Mouse (Mus musculus) intestine, embryonic 15.5 days (tissue): ENCODE measurements around the gene Gm16181. TPM values are rescaled to one million over a fixed set of nuclear protein-coding genes. Genes with fewer than 3 reads are reported as not detected.

ENCODE experiments used
- ATAC-seq: fragments of 200-750 bp; cut with Nextera tagmentation; 2 replicates; pipeline ENCODE4 v1.8.0; 2017; ENCODE audit warnings: moderate TSS enrichment, moderate library complexity
- H3K27ac ChIP-seq: fragments of 300-500 bp; sonication (generic); 2 replicates; pipeline ENCODE4 v1.5.1; 2015; ENCODE audit warnings: mild to moderate bottlenecking, inconsistent platforms
- H3K27me3 ChIP-seq: fragments of 300-500 bp; sonication (generic); replicated peaks from 2 replicates; pipeline ENCODE4 v1.6.1; 2015; ENCODE audit warnings: inconsistent platforms
- H3K36me3 ChIP-seq: fragments of 300-500 bp; sonication (generic); 2 replicates; pipeline ENCODE4 v1.6.1; 2015; ENCODE audit warnings: inconsistent platforms
- H3K4me1 ChIP-seq: fragments of 300-500 bp; sonication (generic); replicated peaks from 2 replicates; pipeline ENCODE4 v1.6.1; 2015; ENCODE audit warnings: inconsistent platforms
- H3K4me2 ChIP-seq: fragments of 300-500 bp; sonication (generic); replicated peaks from 2 replicates; pipeline ENCODE4 v1.6.1; 2015; ENCODE audit warnings: mild to moderate bottlenecking, inconsistent platforms
- H3K4me3 ChIP-seq: fragments of 300-500 bp; sonication (generic); replicated peaks from 2 replicates; pipeline ENCODE4 v1.5.1; 2015; ENCODE audit warnings: inconsistent platforms
- H3K9ac ChIP-seq: fragments of 300-500 bp; sonication (generic); 2 replicates; pipeline ENCODE4 v1.6.1; 2015; ENCODE audit warnings: inconsistent platforms
- H3K9me3 ChIP-seq: fragments of 300-500 bp; sonication (generic); 2 replicates; pipeline ENCODE4 v1.6.1; 2016; ENCODE audit warnings: inconsistent platforms
- WGBS: fragments of 180-500 bp; shearing (Covaris S2); methylation state at CpG from one replicate; pipeline ENCODE4 v1.1.7; 2015; 5-methylcytosine and 5-hydroxymethylcytosine counted together
- polyA plus RNA-seq: library from polyadenylated mRNA; unstranded; fragments of >200 nt; fragmentation: Nextera tagmentation; extraction: Ambion mirVana; gene quantifications from 2 replicates; pipeline ENCODE4 v1.2.1, GENCODE M21; 2015

The Gm16181 gene
- polyA plus RNA-seq, 1 experiment from 2014 or later: 0.59 TPM

DNA sequence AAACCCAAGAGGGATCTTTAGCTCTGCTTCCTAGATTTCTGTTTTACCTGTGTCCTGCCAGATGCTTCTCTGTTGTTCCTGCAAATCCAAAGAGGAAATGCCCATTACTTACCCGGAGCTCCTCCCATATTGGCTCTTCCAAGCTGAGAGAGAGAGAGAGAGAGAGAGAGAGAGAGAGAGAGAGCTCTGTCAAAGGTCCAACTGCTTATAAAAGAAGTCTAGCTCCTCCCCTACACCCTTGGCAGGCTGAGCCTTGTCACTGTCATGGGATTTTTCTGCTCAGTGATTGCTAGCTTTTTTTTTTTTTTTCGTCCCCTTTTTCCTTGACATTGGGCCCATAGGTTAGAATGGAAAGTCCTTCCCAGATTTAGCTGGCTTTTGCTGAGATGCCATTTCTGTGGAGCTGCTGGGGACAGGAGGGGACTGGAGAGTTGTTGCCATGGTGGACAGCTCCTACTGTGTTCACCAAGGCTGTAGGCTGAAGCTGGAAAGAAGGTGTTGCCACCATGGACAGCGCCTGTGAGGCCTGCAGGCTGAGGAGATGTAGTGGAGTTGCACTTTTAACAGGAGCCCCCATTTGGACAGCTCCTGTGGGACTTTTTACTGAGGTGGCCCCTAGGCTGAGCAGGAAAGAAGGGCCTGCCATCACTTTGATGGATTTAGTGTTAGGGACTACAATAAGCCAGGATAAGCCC is 49.2 kb downstream of the Gm16181 start:
- Histone ChIP-seq H3K36me3 (no peaks in the 10 kb centered on the region), H3K4me1 (no peaks in the 10 kb centered on the region), H3K27ac (no peak overlapping the region), H3K27me3 (no peaks in the 10 kb centered on the region), H3K9ac (no peak overlapping the region), H3K4me3 (no peak overlapping the region), H3K9me3 (no peaks in the 10 kb centered on the region), H3K4me2 (no peak overlapping the region)
- no peak; the same call in 1 of the 2 replicates for ATAC-seq
- WGBS: 27% methylated on average over 3 of the region's 3 CpGs

GRCm38 (mm10) chr17:35272249-35272648 is 51.6 kb downstream of the Gm16181 start:
- 64% methylated on average over 3 of the region's 3 CpGs for WGBS
- H3K4me3 ChIP-seq: no peak overlapping the region
- H3K4me1 ChIP-seq: no peaks in the 10 kb centered on the region
- H3K9me3 ChIP-seq: no peaks in the 10 kb centered on the region
- no peaks in the 10 kb centered on the region for H3K36me3 ChIP-seq
- no peak for ATAC-seq
- H3K9ac ChIP-seq: no peak overlapping the region
- H3K4me2 ChIP-seq: no peak overlapping the region
- peaks cover 16% of the 10 kb centered on the region for H3K27me3 ChIP-seq
- no peak overlapping the region for H3K27ac ChIP-seq

Other genes starting within 250 kb of the Gm16181 start
- gene Hspa1a, start 248.7 kb upstream of the Gm16181 start, polyA plus RNA-seq: 6.2 and 6.3 TPM in 2 replicates
- 0.16 and 0.78 TPM in 2 replicates for gene Hspa1l, start 248.1 kb upstream of the Gm16181 start, polyA plus RNA-seq
- 187 and 190 TPM in 2 replicates for gene Lsm2, start 239.0 kb upstream of the Gm16181 start, polyA plus RNA-seq
- gene Vars, start 219.8 kb upstream of the Gm16181 start, polyA plus RNA-seq: 117 and 141 TPM in 2 replicates
- gene Vwa7, start 204.3 kb upstream of the Gm16181 start, polyA plus RNA-seq: 0.21 and 0.35 TPM in 2 replicates
- gene Sapcd1, start 192.8 kb upstream of the Gm16181 start, polyA plus RNA-seq: 11.4 and 13.5 TPM in 2 replicates
- 3.0 and 3.1 TPM in 2 replicates for gene Msh5, start 174.1 kb upstream of the Gm16181 start, polyA plus RNA-seq
- gene Clic1, start 170.9 kb upstream of the Gm16181 start, polyA plus RNA-seq: 385 and 387 TPM in 2 replicates
- gene Ddah2, start 161.8 kb upstream of the Gm16181 start, polyA plus RNA-seq: 185 and 190 TPM in 2 replicates
- not detected in 2 replicates for gene Ly6g6c, start 155.4 kb upstream of the Gm16181 start, polyA plus RNA-seq
- gene Mpig6b, start 154.7 kb upstream of the Gm16181 start, polyA plus RNA-seq: 0.23 and 0.35 TPM in 2 replicates
- 1.9 and 2.6 TPM in 2 replicates for gene Ly6g6e, start 143.9 kb upstream of the Gm16181 start, polyA plus RNA-seq
- 5.8 and 5.9 TPM in 2 replicates for gene Ly6g6d, start 142.8 kb upstream of the Gm16181 start, polyA plus RNA-seq
- gene Ly6g6f, start 135.2 kb upstream of the Gm16181 start, polyA plus RNA-seq: 0.24 and 0.33 TPM in 2 replicates
- 92.1 and 96.4 TPM in 2 replicates for gene Abhd16a, start 131.6 kb upstream of the Gm16181 start, polyA plus RNA-seq
- not detected in 2 replicates for gene Ly6g5c, start 112.6 kb upstream of the Gm16181 start, polyA plus RNA-seq
- 0.83 and 0.85 TPM in 2 replicates for gene Ly6g5b, start 105.4 kb upstream of the Gm16181 start, polyA plus RNA-seq
- 17.7 and 19.1 TPM in 2 replicates for gene Gpank1, start 99.4 kb upstream of the Gm16181 start, polyA plus RNA-seq
- gene Csnk2b, start 98.8 kb upstream of the Gm16181 start, polyA plus RNA-seq: 248 and 271 TPM in 2 replicates
- gene D17H6S53E, start 94.5 kb upstream of the Gm16181 start, polyA plus RNA-seq: 13.6 and 13.7 TPM in 2 replicates
- gene Apom, start 88.8 kb upstream of the Gm16181 start, polyA plus RNA-seq: 10.4 and 13.7 TPM in 2 replicates
- 45.2 and 46.4 TPM in 2 replicates for gene Bag6, start 85.7 kb upstream of the Gm16181 start, polyA plus RNA-seq
- gene Prrc2a, start 55.9 kb upstream of the Gm16181 start, polyA plus RNA-seq: 125 and 131 TPM in 2 replicates
- gene Aif1, start 44.8 kb upstream of the Gm16181 start, polyA plus RNA-seq: 20.6 and 21.7 TPM in 2 replicates
- 18.9 and 19.4 TPM in 2 replicates for gene Lst1, start 32.4 kb upstream of the Gm16181 start, polyA plus RNA-seq
- 5.0 and 5.2 TPM in 2 replicates for gene Ltb, start 26.4 kb upstream of the Gm16181 start, polyA plus RNA-seq
- 0.19 TPM in 1 of 2 replicates, not detected in the other for gene Tnf, start 18.8 kb upstream of the Gm16181 start, polyA plus RNA-seq
- 1.1 TPM in 2 replicates for gene Lta, start 15.5 kb upstream of the Gm16181 start, polyA plus RNA-seq
- 4.1 and 4.3 TPM in 2 replicates for gene Atp6v1g2, start 12.8 kb downstream of the Gm16181 start, polyA plus RNA-seq
- 9.9 and 11.0 TPM in 2 replicates for gene Nfkbil1, start 15.0 kb downstream of the Gm16181 start, polyA plus RNA-seq
- 382 and 388 TPM in 2 replicates for gene Ddx39b, start 20.9 kb downstream of the Gm16181 start, polyA plus RNA-seq
- 148 and 190 TPM in 2 replicates for gene H2-D1, start 41.9 kb downstream of the Gm16181 start, polyA plus RNA-seq
- 4.9 and 6.2 TPM in 2 replicates for gene H2-Q1, start 99.6 kb downstream of the Gm16181 start, polyA plus RNA-seq
- 84.5 and 93.5 TPM in 2 replicates for gene H2-Q2, start 121.4 kb downstream of the Gm16181 start, polyA plus RNA-seq
- gene H2-Q4, start 158.8 kb downstream of the Gm16181 start, polyA plus RNA-seq: 5.5 and 6.4 TPM in 2 replicates
- gene H2-Q6, start 204.0 kb downstream of the Gm16181 start, polyA plus RNA-seq: 1.7 and 2.1 TPM in 2 replicates
- 6.5 and 6.7 TPM in 2 replicates for gene H2-Q7, start 218.3 kb downstream of the Gm16181 start, polyA plus RNA-seq
- 38.8 and 51.7 TPM in 2 replicates for gene H2-Q10, start 249.3 kb downstream of the Gm16181 start, polyA plus RNA-seq